In the genomic region with DNA sequence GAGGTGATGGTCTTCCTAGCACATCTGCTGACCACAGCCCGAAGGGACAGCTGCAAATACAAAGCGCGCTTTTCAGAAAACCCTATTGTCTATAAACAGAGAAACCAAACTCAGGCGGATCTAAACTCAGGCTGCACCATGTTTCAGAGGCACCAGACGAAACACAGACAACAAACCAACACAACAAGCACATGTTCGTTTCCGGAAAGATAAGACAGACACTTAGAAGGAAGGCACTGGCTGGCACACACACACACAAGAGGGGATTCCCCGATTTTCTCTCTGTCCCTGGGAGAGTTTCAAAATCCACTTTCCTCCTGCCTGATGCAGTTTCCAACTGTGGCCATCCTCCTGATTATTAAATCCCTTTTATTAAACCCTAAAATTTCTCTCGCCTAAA, we compare ENCODE assay signal across 40 mouse cellular contexts. TPM values are rescaled to one million over a fixed set of nuclear protein-coding genes. Genes with fewer than 3 reads are reported as not detected.
"Had no signal": no experiment of that assay in that cellular context is flagged by ENCODE, and none has a peak within 500 bp of the region (broad histone marks: within the 10 kb centered on the region; RNA-seq: fewer than 3 reads in every experiment).

No protein-coding gene starts in this region.

RNA-seq across cellular contexts. Expression of a gene that starts 16.8 kb away (rescaled TPM):
- total RNA-seq: heart, postnatal 10 days; heart, postnatal 14 days; heart, postnatal 25 days; heart, postnatal 36 days; heart, postnatal 4 days; hematopoietic stem cell, adult 5-6 weeks; hindbrain, postnatal 0 days; layer of hippocampus, adult 18-20 months; layer of hippocampus, adult 2 months; layer of hippocampus, adult 8-10 months; layer of hippocampus, postnatal 10 days; layer of hippocampus, postnatal 14 days; layer of hippocampus, postnatal 25 days; layer of hippocampus, postnatal 36 days; left cerebral cortex, adult 18-20 months; left cerebral cortex, adult 2 months had no signal
- polyA plus RNA-seq: heart, embryonic 11.5 days; heart, embryonic 12.5 days; heart, embryonic 13.5 days; heart, embryonic 14.5 days; heart, embryonic 15.5 days; heart, embryonic 16.5 days; heart, postnatal 0 days; hindbrain, embryonic 10.5 days; hindbrain, embryonic 11.5 days; hindbrain, embryonic 12.5 days; hindbrain, embryonic 13.5 days; hindbrain, embryonic 14.5 days; hindbrain, embryonic 15.5 days; hindbrain, embryonic 16.5 days; hindbrain, postnatal 0 days; intestine, embryonic 14.5 days; intestine, embryonic 15.5 days; intestine, embryonic 16.5 days; intestine, postnatal 0 days; kidney, adult 2 months; kidney, embryonic 14.5 days; kidney, embryonic 15.5 days; kidney, embryonic 16.5 days; large intestine, adult 2 months had no signal

RNA-seq across cellular contexts. Expression of a gene that starts 50.5 kb away (rescaled TPM):
- polyA plus RNA-seq: inflammation-experienced regulatory T-cells, adult 6 months had no signal
